Mouse (Mus musculus) heart, adult 2 months (tissue): ENCODE measurements around the gene Gm36079. TPM values are rescaled to one million over a fixed set of nuclear protein-coding genes. Genes with fewer than 3 reads are reported as not detected.
"Not testable (repeated sequence)": the region's sequence is repeated elsewhere in the genome, so short reads cannot be mapped to it uniquely, and the experiment has no call there.

Experiments
- DNase-seq, 2 experiments: peaks; one replicate each; pipeline ENCODE4 v3.0.0; 2021
- H3K27ac ChIP-seq: fragments of 200-600 bp; 2 replicates; pipeline ENCODE4 v1.8.1; 2022
- H3K27me3 ChIP-seq: fragments of 200-500 bp; 2 replicates; pipeline ENCODE4 v1.6.1; 2012; ENCODE audit warnings: mild to moderate bottlenecking, low read length, inconsistent platforms, mixed read lengths; ENCODE audit not compliant: control insufficient read depth, insufficient read depth
- H3K36me3 ChIP-seq: fragments of 200-500 bp; 2 replicates; pipeline ENCODE4 v1.6.1; 2012; ENCODE audit warnings: low read length, inconsistent platforms; ENCODE audit not compliant: control insufficient read depth, insufficient read depth
- H3K4me1 ChIP-seq: fragments of 200-500 bp; 2 replicates; pipeline ENCODE4 v1.6.1; 2011; ENCODE audit warnings: low read length; ENCODE audit not compliant: control insufficient read depth, insufficient read depth
- H3K4me3 ChIP-seq: fragments of 200-600 bp; 2 replicates; pipeline ENCODE4 v1.8.1; 2022
- H3K79me2 ChIP-seq: fragments of 200-500 bp; replicated peaks from 2 replicates; pipeline ENCODE4 v1.6.1; 2012; ENCODE audit warnings: mild to moderate bottlenecking, inconsistent platforms, low read length, moderate library complexity, mixed read lengths; ENCODE audit not compliant: control insufficient read depth, insufficient read depth
- H3K9ac ChIP-seq: fragments of 200-500 bp; 2 replicates; pipeline ENCODE4 v1.6.1; 2012; ENCODE audit warnings: low read depth, mild to moderate bottlenecking, control low read depth, inconsistent platforms, low read length, mixed read lengths
- CTCF ChIP-seq: fragments of 200-600 bp; IDR thresholded peaks from 2 replicates; pipeline ENCODE4 v1.8.1; 2022; ENCODE audit warnings: antibody characterized with exemption, mild to moderate bottlenecking, moderate library complexity
- WGBS: fragments of 180-500 bp; shearing (Covaris S2); methylation state at CpG from one replicate; pipeline ENCODE4 v1.1.7; 2018; 5-methylcytosine and 5-hydroxymethylcytosine counted together
- intact Hi-C: fragments of 180-260 bp; cut with DNase I; formaldehyde crosslinking; loops from one replicate; pipeline ENCODE4 v1.15.1; 2025
- polyA plus RNA-seq: library from polyadenylated mRNA; depleted of rRNA; stranded (reverse); fragments of >200 nt; gene quantifications from 2 replicates; pipeline ENCODE4 v1.2.3, GENCODE M21; 2012
- total RNA-seq, 2 experiments: library from RNA; stranded (reverse); gene quantifications; 2 replicates each; pipeline ENCODE4 v1.2.3; 2021

Gm36079 gene
- total and polyA plus RNA-seq, 3 experiments = not detected

DNA sequence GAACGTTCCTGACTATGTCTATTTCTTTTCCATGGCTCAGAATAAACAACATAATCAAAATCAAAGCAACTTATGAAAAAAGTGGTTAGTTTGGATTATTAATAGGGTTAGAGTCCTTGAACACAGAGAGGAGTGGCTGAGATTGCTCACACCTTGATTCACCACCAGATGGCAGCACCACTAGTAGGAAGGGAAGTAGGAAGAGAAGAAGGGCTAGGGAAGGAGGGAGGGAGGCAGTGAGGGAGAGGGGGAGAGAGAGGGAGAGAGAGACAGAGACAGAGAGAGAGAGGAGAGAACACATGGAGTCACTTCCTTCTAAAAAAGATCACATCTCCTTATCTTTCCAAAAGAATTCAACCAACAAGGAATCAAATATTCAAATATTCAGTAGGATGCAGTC lies 14.3 kb upstream of the Gm36079 start:
- H3K36me3 ChIP-seq, H3K4me1 ChIP-seq, H3K27ac ChIP-seq, intact Hi-C loops, DNase-seq, H3K79me2 ChIP-seq, H3K27me3 ChIP-seq, H3K4me3 ChIP-seq, H3K9ac ChIP-seq: not testable (repeated sequence)
- WGBS = no CpG with 5 or more reads among the region's 1 CpGs
- peak; percentile 41 for TF ChIP-seq CTCF

DNA sequence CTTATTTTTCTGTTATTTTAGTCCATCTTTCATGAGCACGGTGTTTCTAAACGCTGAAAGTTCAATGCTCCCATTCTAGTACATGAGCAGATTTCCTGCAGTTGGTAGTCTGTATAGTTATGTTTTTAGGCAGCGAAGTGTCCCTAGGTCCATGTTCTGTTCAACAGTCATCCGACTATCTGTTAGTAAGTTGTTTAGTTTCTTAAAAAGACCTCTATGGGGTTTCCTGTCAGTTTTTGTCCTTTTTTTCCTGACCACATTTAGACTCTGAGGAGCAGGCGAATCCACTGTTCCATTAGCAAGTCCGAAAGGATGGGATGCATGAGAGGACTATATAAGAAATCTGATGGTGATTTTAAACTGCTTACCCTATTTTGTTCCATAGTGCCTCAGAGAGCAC lies 11.1 kb upstream of the Gm36079 start:
- H3K4me1 ChIP-seq, DNase-seq, H3K9ac ChIP-seq, H3K79me2 ChIP-seq, H3K27me3 ChIP-seq, H3K27ac ChIP-seq, H3K4me3 ChIP-seq, H3K36me3 ChIP-seq, intact Hi-C loops: not testable (repeated sequence)
- 11% methylated on average over 6 of the region's 6 CpGs for WGBS

DNA sequence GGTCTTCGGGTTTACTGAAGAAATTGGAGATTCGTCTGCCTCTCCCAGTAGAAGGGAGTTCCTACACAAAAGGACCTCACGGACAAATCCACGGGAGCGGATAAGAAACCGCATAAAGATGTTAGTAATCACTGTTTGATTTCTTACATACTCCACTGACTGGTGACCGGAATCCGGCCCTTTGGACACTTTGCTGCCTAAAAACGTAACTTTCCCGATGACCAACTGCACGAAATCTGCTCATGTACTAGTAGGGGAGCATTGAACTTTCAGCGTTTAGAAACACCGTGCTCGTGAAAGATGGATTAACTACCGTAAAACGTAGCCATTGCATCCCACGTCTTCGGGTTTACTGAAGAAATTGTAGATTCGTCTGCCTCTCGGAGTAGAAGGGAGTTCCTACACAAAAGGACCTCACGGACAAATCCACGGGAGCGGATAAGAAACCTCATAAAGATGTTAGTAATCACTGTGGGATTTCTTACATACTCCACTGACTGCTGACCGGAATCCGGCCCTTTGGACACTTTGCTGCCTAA lies 9.8 kb upstream of the Gm36079 start:
- intact Hi-C loops, H3K27me3 ChIP-seq, H3K4me3 ChIP-seq, H3K79me2 ChIP-seq, H3K27ac ChIP-seq, H3K9ac ChIP-seq, H3K4me1 ChIP-seq, H3K36me3 ChIP-seq: not testable (repeated sequence)
- 3% methylated on average over 25 of the region's 25 CpGs for WGBS
- peak; percentile 1 to 37 for DNase-seq

- H3K27ac ChIP-seq, H3K9ac ChIP-seq, H3K79me2 ChIP-seq, H3K4me3 ChIP-seq, intact Hi-C loops, H3K4me1 ChIP-seq, H3K36me3 ChIP-seq, H3K27me3 ChIP-seq: not testable (repeated sequence)
- DNase-seq = peak; percentile 4 to 26
- 0% methylated on average over 11 of the region's 18 CpGs for WGBS
These were observed 8.3 kb upstream of the Gm36079 start for GRCm38 (mm10) chr13:120035151-120035550.

- H3K9ac ChIP-seq, H3K4me3 ChIP-seq, H3K79me2 ChIP-seq, H3K4me1 ChIP-seq, DNase-seq, H3K27me3 ChIP-seq, intact Hi-C loops, H3K27ac ChIP-seq, H3K36me3 ChIP-seq: not testable (repeated sequence)
- WGBS = 3% methylated on average over 3 of the region's 10 CpGs
These were observed 7.8 kb upstream of the Gm36079 start for GRCm38 (mm10) chr13:120034637-120035036.

DNA sequence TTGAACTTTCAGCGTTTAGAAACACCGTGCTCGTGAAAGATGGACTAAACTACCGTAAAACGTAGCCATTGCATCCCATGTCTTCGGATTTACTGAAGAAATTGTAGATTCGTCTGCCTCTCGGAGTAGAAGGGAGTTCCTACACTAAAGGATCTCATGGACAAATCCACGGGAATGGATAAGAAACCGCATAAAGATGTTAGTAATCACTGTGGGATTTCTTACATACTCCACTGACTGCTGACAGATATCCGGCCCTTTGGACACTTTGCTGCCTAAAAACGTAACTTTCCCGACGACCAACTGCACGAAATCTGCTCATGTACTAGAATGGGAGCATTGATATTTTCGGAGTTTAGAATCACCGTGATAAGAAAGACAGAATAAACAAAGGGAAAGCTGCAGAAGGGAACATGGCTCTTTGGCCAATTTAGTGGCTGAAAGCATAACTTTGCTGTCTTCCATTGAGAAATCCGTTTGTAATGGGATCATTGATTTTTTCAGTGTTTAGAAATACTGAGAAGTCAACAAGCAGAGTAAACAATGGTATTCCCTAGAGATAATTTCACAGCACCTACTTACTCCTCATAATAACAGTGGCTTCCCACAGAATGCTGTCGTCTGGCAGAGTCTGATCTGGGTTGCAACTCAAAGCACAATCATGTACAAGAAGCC lies 6.8 kb upstream of the Gm36079 start:
- not testable (repeated sequence) for H3K9ac ChIP-seq
- peak in 1 of 2 experiments; percentile 45 for DNase-seq
- 5% methylated on average over 19 of the region's 19 CpGs for WGBS

DNA sequence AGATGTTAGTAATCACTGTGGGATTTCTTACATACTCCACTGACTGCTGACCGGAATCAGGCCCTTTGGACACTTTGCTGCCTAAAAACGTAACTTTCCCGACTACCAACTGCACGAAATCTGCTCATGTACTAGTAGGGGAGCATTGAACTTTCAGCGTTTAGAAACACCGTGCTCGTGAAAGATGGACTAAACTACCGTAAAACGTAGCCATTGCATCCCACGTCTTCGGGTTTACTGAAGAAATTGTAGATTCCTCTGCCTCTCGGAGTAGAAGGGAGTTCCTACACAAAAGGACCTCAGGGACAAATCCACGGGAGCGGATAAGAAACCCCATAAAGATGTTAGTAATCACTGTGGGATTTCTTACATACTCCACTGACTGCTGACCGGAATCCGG lies 4.9 kb upstream of the Gm36079 start:
- H3K4me1 ChIP-seq, H3K27me3 ChIP-seq, H3K36me3 ChIP-seq, H3K4me3 ChIP-seq, intact Hi-C loops, H3K9ac ChIP-seq, H3K79me2 ChIP-seq, H3K27ac ChIP-seq: not testable (repeated sequence)
- WGBS = 3% methylated on average over 16 of the region's 16 CpGs
- DNase-seq = peak in 1 of 2 experiments; percentile 51

More for the DNA sequence above, 6.8 kb upstream of the Gm36079 start:
- intact Hi-C loops, H3K4me3 ChIP-seq, H3K36me3 ChIP-seq, H3K27me3 ChIP-seq, H3K27ac ChIP-seq, H3K79me2 ChIP-seq, H3K4me1 ChIP-seq: not testable (repeated sequence)

- H3K4me1 ChIP-seq, H3K4me3 ChIP-seq, intact Hi-C loops, H3K9ac ChIP-seq, DNase-seq, H3K36me3 ChIP-seq, H3K27me3 ChIP-seq, H3K79me2 ChIP-seq, H3K27ac ChIP-seq: not testable (repeated sequence)
- WGBS = 3% methylated on average over 11 of the region's 11 CpGs
These were observed 557 bp upstream of the Gm36079 start for GRCm38 (mm10) chr13:120027368-120027767.

- 1% methylated on average over 3 of the region's 13 CpGs for WGBS
- H3K9ac ChIP-seq, H3K4me3 ChIP-seq, H3K79me2 ChIP-seq, DNase-seq, intact Hi-C loops, H3K27ac ChIP-seq, H3K27me3 ChIP-seq, H3K4me1 ChIP-seq, H3K36me3 ChIP-seq: not testable (repeated sequence)
These were observed 438 bp downstream of the Gm36079 start for GRCm38 (mm10) chr13:120026373-120026772.

- 12% methylated on average over 4 of the region's 4 CpGs for WGBS
- H3K27ac ChIP-seq, H3K9ac ChIP-seq, H3K79me2 ChIP-seq, H3K27me3 ChIP-seq, intact Hi-C loops, H3K36me3 ChIP-seq, H3K4me1 ChIP-seq, H3K4me3 ChIP-seq: not testable (repeated sequence)
- DNase-seq = peak in 1 of 2 experiments; percentile 20
These were observed 1.2 kb downstream of the Gm36079 start for GRCm38 (mm10) chr13:120025576-120025975.
